Mouse (Mus musculus): ENCODE results near the gene Ctsw.
A peak's percentile ranks its signal among the peaks of the same experiment; 100 is the strongest.

Ctsw gene

DNA sequence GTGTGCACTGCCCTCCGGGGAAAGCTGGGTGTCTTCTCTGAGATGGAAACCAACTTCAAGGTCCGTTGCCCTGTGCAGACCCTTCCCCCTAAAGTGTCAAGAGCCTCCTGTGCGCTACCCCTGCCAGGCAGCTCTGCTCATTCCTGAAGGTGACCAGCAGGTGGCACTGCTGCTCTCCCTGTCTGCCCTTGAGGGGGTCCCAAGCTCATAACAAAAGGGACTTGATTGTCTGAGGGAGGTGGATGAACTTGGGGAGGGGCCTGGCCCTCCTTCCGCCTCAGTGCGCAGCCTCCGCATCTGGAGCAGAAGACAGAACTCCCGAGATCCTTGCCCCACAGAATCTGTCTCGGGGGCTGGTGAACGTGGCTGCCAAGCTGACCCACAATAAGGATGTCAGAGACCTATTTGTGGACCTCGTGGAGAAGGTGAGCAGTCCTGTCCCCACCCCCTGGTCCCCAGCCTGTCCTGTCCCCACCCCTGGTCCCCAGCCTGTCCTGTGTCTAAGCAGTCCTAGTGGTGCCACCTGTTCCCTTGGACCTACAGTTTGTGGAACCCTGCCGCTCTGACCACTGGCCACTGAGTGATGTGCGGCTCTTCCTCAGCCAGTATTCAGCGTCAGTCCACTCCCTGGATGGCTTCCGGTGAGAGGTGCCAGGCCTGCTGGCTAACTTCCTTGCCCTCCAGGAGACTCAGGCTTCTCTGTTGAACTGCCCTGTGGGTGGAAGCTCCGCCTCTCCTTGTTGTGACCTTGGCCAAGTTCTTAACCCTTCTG is 4.3 kb downstream of the Ctsw start:
- peak in 1 of 2 experiments; percentile 70 for DNase-seq (ENCODE audit: low spot score in 2 of 2)

DNA sequence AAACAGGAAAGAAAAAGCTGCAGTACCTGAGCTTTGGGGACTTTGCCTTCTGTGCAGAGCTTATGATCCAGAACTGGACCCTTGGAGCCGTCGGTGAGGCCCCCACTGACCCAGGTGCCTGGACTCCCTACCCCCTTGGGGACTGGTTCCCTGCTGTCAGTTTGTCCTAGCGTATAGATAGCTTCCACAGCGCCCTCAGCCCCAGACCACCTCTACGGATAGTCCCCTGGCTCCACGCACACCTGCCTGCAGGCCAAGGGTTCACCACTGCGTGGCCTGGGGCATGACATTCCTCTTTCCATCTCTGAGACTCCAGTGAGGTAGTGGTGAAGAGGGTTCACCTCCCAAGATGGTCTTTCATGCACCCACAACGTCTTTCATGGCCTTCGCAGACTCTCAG is 5.1 kb downstream of the Ctsw start:
- DNase-seq (ENCODE audit: low spot score in 2 of 2) = no peak

DNA sequence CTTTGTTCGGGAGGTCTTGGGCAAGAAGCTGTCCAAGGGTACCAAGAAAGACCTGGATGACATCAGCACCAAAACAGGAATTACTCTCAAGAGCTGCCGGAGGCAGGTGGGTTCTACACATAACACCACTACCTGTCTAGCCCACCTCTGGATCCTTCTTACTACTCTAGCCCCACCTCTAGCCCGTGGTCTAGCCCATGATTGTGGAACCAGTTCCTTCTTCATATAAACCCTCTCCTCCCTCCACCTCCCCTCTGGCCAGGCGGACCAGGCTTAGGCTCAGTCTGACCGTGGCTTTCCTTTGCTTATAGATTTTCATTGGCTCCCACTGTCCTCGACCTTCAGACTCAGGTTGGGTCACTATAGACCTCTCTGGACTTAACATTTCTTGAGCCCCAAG is 6.9 kb downstream of the Ctsw start:
- DNase-seq (ENCODE audit: low spot score in 2 of 2) = no peak

DNA sequence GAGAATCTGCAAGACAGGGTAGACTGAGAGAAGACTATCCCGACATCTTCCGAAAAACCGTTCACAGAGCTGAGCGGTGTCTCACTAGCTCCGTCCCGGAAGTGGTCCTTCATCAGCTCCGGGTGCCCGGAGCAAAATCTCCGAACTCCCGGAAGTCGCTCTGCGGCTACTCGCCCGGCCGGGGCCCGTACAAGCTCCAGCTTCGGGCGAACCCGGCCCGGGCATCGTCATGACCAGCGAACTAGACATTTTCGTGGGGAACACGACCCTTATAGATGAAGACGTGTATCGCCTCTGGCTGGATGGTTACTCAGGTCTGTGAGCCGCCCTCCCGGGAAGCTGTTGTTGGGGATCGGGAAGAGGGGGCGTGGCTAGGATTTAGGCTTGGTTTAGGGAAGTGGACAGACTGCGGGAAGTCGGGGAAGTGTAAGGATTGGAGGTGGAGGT is 7.8 kb downstream of the Ctsw start, which contains the start of gene Fibp:
TSS of gene Fibp (plus strand) at position 151 of the 447 bp plus-strand sequence.
- peak; percentile 81 to 88 for DNase-seq (ENCODE audit: low spot score in 2 of 2)

DNA sequence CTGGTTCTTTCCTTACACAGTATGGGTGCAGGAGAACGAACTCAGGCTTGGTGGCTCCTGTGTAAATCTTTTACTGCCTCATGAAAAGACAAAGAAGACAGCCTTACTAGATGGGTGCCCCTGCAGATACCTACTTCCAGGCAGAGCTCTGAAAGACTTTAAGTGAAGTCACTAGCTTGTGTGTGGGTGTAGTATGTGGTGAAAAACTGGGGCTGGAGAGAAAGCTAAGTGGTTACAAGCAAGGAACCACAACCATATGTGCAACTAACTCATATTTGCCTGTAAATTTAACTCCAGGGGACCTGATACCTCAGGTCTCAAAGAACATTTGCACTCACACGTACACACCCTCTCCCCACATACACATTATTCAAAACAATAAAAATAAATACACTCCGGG is 8.4 kb downstream of the Ctsw start:
- no peak for DNase-seq (ENCODE audit: low spot score in 2 of 2)

DNA sequence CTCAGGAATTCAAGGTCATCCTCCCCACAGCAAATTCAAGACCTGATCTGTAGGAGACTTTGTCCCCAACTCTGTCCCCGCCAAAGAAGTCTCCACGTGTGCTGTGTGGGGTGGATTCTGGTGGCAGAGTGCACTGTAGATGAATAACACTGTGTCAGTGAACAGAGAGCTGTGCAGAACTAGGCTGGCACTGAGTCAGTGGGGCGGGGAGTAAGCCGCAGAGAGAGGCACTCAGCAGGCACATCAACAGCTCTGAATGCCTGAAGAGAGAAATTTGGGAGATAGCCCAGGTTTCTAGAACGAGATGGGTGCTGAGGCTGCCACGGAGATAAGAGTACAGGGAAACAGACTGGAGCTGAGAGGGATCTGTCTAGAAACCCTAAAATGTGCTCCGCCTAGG is 9.3 kb downstream of the Ctsw start:
- no peak for DNase-seq (ENCODE audit: low spot score in 2 of 2)

DNA sequence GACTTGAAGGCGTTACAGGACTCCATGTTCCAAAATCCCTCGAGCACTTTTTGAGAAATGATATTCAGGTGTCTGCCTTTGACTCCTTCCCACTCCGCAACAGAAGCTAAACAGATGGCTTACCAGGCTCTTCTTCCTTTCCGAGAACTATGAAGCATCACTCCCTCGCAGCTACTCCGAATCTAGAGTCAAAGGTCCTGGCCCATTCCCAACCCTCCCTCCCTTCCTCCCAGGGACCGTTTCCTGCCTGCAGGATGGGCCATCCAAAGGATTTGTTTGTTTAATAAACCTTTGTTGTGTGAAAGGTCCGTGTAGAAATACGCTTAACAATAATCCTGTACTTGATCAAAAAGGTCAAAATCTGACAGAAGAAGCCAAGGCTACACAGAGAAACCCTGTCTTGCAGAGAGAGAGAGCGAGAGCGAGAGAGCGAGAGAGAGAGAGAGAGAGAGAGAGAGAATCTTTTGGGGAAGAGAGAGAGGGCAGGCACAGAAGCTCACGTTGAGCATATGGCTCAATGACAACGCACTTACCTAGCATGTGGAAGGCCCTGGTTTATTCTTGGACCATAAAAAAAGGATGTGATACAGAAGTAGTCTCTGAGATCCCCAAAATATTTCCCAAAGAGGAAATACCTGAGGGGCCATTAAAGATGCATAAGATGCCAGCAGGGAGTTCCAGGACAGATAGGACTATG is 10.4 kb downstream of the Ctsw start, which contains the start of gene Ccdc85b:
TSS of gene Ccdc85b (minus strand) at position 149 of the 697 bp plus-strand sequence.
- no peak for DNase-seq (ENCODE audit: low spot score in 2 of 2)

DNA sequence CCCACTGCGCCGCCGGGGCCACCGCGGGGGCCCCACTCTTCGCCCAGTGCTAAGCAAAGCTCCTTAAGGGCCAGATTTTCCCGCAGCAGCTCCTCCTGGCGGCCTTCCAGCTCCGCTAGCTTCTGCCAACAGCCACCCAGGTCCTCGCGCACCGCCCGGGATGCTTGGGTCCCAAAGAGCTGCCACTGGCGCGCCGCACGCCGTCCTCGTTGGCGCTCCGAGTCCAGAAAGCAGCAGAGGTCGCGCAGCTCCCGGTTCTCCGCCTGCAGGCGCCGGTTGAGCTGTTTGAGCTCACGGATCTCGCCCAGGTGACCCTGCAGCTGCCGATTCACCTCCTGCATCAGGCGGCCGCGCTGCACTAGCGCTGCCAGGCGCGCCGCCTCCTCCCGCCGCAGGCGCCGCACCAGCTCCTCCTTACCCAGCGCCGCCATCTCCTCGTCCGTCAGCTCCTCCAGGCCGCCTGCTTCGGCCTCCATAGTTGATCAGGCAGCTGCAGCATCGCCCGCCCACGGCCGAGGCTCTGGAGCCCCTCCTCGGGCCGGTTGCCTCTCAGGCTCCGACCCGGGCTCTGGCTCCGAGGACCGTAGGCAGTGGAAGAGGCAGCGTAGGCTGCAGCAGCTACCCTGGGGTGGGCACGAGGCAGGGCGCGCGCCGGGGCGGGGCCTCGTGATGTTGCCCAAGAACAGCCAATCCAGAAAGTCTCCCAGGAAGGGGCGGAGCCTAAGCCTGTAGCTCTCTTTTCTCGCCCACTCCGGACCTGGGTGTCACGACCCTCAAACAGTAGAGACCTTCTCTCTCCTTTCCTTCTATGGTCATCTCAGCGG is 11.2 kb downstream of the Ctsw start:
- DNase-seq (ENCODE audit: low spot score in 2 of 2) = peak; percentile 96

DNA sequence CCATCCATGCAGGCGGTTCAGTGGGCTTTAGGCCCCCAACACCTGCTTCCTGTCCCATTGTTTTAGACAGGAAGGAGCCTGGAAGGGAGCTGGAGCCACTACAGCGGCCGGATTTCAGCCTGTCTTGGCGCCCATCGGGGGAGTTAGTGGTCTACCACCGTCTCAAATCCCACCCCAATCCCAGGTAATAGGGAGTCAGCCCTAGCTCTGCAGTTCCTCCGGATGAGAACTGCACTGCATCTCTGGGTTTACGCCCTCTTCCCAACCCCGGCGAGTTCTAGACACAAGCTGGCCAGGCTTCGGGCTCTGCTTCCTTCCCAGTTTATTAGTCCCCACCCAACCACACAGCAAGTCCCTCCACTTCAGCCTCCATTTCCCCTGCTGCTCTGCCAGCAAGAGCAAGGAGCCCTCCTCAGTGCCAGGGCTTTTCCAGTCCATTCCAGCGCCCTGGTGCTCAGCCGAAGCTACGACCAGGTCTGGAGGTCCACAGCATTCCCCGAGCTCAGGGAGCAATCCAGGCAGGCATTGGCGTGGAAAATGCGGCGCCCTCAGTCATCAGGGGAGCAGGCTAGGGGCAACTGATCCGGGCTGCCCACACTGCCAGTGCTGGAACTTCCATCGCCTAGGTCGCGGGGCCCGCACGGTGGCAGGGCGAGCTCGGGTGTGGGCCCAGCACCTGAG is 11.9 kb downstream of the Ctsw start:
- DNase-seq (ENCODE audit: low spot score in 2 of 2) = no peak

DNA sequence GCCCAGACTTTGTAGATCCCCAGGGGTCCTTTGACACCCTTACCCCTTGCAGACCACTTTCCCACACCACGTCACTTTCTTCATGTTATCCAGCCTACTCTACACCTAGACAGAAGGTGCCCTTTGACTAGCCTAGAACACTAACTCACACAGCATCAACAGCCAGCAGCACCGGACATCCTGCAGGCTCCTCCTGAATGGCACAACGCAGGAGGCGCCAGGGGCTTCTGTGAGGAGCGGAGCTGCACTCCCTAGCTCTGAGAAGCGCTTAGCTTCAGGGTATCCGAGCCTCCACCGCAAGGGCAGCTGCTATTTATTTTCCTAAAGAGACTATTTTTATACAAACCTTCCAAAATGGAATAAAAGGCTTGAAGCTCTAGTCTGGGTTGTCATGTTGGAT is 12.7 kb downstream of the Ctsw start:
- DNase-seq (ENCODE audit: low spot score in 2 of 2) = no peak

DNA sequence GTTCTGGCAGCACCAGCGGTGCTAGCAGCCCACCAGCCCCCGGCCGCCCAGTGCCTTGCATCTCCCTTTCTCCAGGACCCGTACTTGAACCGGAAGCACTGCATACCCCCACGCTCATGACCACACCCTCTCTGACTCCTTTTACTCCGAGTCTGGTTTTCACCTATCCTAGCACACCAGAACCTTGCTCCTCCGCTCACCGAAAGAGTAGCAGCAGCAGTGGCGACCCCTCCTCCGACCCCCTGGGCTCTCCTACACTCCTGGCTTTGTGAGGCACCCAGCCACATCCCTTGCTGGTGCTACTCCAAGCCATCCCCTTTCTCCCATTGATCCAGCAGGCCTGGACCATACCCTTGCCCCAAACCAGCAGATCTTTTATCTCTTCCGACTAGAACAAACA is 13.3 kb downstream of the Ctsw start:
- no peak for DNase-seq (ENCODE audit: low spot score in 2 of 2)

DNA sequence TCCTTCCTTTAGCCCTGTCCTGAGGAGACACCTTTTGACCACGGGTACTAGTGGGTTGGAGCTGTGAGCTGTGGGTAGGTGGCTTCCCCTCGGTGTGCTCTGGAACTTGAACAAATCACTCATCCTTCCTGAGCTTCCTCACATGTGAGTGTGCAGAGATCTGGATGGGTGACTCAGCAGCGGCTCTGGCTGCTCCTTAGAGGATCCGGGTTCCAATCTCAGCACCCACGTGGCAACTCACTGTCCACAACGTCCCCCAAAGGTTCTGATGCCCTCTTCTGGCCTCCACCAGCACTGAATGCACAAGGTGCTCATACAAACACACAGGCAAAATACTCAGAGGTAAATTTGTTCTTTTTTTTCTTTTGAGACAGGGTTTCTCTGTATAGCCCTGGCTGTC is 16.5 kb downstream of the Ctsw start:
- no peak for DNase-seq (ENCODE audit: low spot score in 2 of 2)

DNA sequence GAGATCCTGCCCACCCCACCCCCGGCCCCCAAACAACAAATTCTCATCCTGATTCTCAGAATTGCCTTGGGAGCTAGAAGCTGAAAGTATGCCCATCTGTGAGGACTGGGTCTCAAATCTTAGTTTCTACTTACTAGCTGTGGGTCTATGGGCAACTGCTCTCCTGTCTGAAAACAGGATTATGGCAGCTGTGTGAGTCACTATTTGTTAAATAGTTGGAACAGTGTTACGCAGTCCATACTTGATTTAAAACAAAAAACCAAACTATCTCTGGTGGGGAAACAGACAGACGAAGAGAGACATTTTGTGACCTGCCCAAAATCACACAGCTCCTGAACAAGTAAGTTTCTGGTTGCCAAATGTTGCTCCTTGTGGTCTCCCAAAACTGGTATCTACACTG is 18.6 kb downstream of the Ctsw start:
- no peak for DNase-seq (ENCODE audit: low spot score in 2 of 2)

DNA sequence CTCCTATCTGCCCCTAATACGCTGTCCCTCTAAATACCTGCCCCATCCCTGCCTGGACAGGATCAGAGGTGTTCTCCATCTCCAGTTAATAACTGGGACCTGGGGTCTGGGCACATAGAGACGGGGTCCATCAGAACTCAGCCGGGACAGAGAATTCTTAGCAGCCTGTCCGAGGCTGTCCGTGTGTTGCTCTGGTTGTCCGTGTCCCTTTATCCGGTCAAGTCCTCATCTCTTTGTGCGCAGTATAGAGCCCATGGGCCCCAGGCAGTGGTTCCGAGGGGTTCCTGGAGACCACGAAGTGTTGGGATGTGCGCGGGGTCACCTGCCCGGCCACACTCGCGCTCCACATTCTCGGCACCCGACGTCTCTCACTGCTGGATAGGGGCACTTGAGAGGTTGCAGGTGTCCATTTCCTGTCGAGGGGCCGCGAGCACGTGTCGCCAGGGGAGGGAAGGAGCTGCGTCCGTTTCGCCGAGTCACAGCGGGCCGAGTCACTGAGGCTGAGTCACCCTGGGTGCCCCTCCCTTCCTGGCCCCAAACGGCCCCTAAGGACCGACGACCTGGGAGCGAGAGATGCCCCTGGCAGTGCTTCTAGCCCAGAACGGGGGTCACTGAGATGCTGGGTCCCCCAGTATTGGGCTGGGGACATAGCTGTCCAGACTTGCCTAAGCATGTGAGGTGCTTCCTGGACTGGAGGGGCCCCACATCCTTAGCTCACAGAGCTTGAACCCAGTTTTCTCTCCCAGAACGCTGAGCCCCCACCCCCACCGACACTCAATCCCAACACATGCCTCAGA is 19.8 kb downstream of the Ctsw start:
- DNase-seq (ENCODE audit: low spot score in 2 of 2) = no peak

DNA sequence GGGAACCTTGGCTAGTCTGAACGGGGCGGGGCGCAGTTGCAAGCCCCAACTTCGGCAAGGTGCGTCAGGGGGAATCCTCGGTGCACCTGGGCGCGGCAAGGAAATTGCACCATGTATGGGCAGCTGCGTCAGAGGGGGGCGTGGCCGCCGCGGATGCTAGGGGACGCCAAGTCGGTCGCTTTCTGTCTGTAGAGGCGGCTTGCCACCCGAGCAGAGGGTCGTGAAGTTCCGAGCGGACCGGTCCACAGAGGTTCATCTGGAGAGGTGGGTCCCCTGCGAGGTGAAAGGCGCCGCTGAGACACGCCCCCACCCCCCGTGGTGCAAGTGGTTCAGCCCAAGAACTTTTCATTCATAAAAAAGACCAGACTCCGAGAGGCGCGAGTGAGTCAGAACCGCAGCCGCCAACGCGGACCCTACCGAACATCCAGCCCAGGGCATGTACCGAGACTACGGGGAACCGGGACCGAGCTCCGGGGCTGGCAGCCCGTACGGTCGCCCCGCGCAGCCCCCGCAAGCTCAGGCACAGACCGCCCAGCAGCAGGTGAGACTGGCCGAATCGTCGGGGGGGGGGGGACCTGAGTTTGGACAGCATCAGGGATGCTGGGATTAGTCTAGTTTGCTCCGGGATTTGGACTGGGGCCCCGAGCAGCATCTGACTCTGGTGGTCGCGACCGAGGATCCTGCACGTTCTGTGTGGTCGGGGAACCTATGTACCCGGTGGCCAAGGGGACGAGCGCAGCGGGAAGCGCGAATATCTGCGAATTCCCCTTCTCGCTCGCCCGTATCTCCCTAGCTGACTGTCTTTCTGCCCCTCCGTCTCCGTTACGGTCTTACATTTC is 20.6 kb downstream of the Ctsw start, which contains the start of gene Fosl1:
TSS of gene Fosl1 (plus strand) at position 33 of the 839 bp plus-strand sequence.
- DNase-seq (ENCODE audit: low spot score in 2 of 2) = peak in 1 of 2 experiments; percentile 63

DNA sequence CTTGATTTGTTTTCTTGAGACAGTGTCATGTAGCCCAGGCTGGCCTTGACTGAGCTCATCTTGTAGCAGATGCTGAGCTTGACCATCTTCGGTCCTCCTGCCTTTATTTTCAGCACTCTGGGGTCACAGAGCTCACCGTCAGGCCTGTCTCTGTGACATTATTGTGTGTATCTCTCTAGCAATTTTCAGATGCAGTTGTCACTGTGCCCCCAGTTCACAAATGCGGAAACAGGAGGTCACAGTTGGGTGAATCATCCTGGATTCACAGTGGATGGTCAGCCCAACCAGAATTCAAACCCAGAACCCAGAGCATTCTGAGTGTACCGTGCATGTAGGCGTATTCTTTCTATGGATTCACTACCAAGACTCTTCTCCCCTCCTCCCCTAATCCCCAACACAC is 22.6 kb downstream of the Ctsw start:
- DNase-seq (ENCODE audit: low spot score in 2 of 2) = no peak

DNA sequence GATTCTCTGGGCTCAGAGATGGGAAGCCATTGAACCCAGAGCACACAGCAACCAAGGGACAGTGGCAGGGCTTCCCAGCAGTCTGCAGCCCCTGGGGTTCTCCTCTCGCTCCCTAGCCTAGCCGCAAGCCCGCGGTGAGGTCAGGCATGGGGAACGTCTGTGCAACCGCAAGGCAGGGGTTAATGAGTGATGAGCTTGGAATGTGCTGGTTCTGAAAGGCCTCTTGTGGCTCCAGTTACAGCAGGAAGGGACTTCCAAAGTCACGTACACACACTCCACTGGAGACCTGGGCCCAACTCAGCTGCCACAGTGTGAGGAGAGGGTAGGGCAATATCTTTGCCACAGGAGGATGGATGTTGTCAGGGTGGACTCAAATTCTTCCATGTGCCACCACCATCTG is 23.4 kb downstream of the Ctsw start:
- no peak for DNase-seq (ENCODE audit: low spot score in 2 of 2)

DNA sequence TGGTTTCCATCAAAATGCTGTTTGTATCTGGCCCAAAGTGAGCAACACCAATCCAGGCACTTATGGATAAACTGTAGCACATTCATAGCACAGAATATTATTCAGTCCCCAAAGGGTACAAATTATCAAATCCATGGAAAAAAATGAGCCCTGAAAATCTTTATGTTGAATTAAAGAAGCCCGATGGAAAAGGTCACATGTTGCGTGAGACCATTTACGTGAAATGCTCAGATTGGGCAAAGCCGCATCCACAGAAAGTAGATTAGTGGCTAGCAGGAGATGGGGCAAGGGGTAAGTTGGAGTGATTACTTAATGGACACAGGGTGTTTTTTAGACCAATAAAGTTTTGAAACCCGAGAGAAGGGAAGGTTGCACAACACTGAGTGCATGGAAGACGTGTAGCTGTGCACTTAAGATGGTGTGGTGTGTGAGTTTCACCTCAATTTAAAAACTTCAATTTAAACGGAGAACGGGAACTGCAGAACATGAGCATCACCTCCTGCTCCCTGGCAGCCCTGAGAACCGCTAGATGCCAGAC is 23.9 kb downstream of the Ctsw start:
- DNase-seq (ENCODE audit: low spot score in 2 of 2) = no peak

DNA sequence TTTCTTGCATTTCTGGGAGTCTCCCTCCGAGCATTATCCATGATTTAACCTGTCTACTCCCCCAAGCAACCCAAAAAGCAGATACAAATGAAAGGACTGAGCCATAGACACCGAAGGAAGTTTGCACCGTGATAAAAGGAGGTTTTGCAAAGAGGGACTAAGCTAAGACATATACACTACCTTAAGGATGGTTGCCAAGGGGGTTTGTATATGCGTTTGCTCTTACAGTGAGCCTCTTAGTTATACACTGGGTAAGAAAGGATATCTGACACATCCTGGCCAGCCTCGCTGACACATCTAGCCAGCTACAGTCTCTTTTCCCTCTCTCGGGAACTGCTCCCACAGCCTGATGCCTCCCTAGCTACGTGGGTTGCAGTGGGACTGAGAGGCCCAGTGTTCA is 34.4 kb downstream of the Ctsw start:
- DNase-seq (ENCODE audit: low spot score in 2 of 2) = no peak

Measured in frontal cortex, postnatal 10 days (tissue).